9 mouse cellular contexts compared by ENCODE assay signal in genomic region chr6:52211961-52212360, GRCm38 (mm10). TPM values are rescaled to one million over a fixed set of nuclear protein-coding genes. Genes with fewer than 3 reads are reported as not detected.
DNase-seq lines count a peak whose midpoint lies in the region; ATAC-seq lines count a peak whose summit lies in the region.
"Had no signal": no experiment of that assay in that cellular context is flagged by ENCODE, and none has a peak within 500 bp of the region (broad histone marks: within the 10 kb centered on the region; RNA-seq: fewer than 3 reads in every experiment).

No protein-coding gene starts in this region.

- H3K36me3 ChIP-seq in hindbrain, embryonic 11.5 days (ENCODE audit: control insufficient read depth, insufficient read depth, low read length), result no peaks in the 10 kb centered on the region
- H3K36me3 ChIP-seq in hindbrain, embryonic 10.5 days, result no peaks in the 10 kb centered on the region
- no peaks in the 10 kb centered on the region for H3K36me3 ChIP-seq in hindbrain, embryonic 15.5 days
- H3K36me3 ChIP-seq in liver, embryonic 16.5 days (ENCODE audit: control insufficient read depth, insufficient read depth), result no peaks in the 10 kb centered on the region

- H3K27me3 ChIP-seq in hindbrain, embryonic 11.5 days (ENCODE audit: control insufficient read depth, insufficient read depth, low read length), result peaks cover 96% of the 10 kb centered on the region
- H3K27me3 ChIP-seq in hindbrain, embryonic 10.5 days (ENCODE audit: insufficient read depth, poor library complexity, severe bottlenecking), result peaks cover 100% of the 10 kb centered on the region
- peaks cover 90% of the 10 kb centered on the region for H3K27me3 ChIP-seq in hindbrain, embryonic 15.5 days
- H3K27me3 ChIP-seq in liver, embryonic 16.5 days (ENCODE audit: control insufficient read depth, insufficient read depth, low read depth, low read length), result peaks cover 97% of the 10 kb centered on the region

- H3K4me1 ChIP-seq in hindbrain, embryonic 11.5 days (replicated peaks; ENCODE audit: control insufficient read depth, insufficient read depth, low read length), result peaks cover 4% of the 10 kb centered on the region; the same call in 1 of the 2 replicates
- H3K4me1 ChIP-seq in hindbrain, embryonic 10.5 days (replicated peaks), result peaks cover 11% of the 10 kb centered on the region
- peaks cover 17% of the 10 kb centered on the region for H3K4me1 ChIP-seq in hindbrain, embryonic 15.5 days (replicated peaks)
- H3K4me1 ChIP-seq in liver, embryonic 16.5 days (ENCODE audit: control insufficient read depth, low read depth, low read length), result no peaks in the 10 kb centered on the region; the same call in none of the 2 replicates

- no peak for ATAC-seq in hindbrain, embryonic 11.5 days (ENCODE audit: low FRiP score)
- ATAC-seq in hindbrain, embryonic 15.5 days (ENCODE audit: low FRiP score, low read depth), result no peak
- no peak for ATAC-seq in liver, embryonic 16.5 days (ENCODE audit: low read depth)

- H3K9ac ChIP-seq in hindbrain, embryonic 11.5 days (ENCODE audit: low read depth, low read length), result no peak overlapping the region
- H3K9ac ChIP-seq in hindbrain, embryonic 15.5 days, result no peak overlapping the region; the same call in 1 of the 2 replicates
- no peak overlapping the region for H3K9ac ChIP-seq in liver, embryonic 16.5 days (ENCODE audit: low read depth, low read length)

- H3K27ac ChIP-seq in hindbrain, embryonic 11.5 days (ENCODE audit: low read depth, low read length), result no peak overlapping the region
- no peak overlapping the region for H3K27ac ChIP-seq in hindbrain, embryonic 10.5 days
- H3K27ac ChIP-seq in hindbrain, embryonic 15.5 days (replicated peaks), result peak overlapping the region; percentile 42; the same call in 1 of the 2 replicates
- H3K27ac ChIP-seq in liver, embryonic 16.5 days (ENCODE audit: low read length), result no peak overlapping the region

- WGBS in hindbrain, embryonic 11.5 days, result 5% methylated on average over 13 of the region's 13 CpGs
- 2% methylated on average over 13 of the region's 13 CpGs for whole genome bisulfite sequencing in hindbrain, embryonic 10.5 days
- WGBS in hindbrain, embryonic 15.5 days, result 6% methylated on average over 13 of the region's 13 CpGs
- 3% methylated on average over 13 of the region's 13 CpGs for WGBS in liver, embryonic 16.5 days (ENCODE audit: insufficient replicate concordance)

- no peak overlapping the region for H3K4me2 ChIP-seq in hindbrain, embryonic 11.5 days (replicated peaks; ENCODE audit: low read depth, low read length)
- H3K4me2 ChIP-seq in hindbrain, embryonic 15.5 days, result peak overlapping the region; percentile 40
- 0 out of 2 replicates have a peak overlapping the region, but pooled peaks have one; percentile 15 for H3K4me2 ChIP-seq in liver, embryonic 16.5 days (ENCODE audit: low read depth, low read length)

- no peak overlapping the region for H3K4me3 ChIP-seq in hindbrain, embryonic 11.5 days (ENCODE audit: low read depth, low read length)
- no peak overlapping the region for H3K4me3 ChIP-seq in hindbrain, embryonic 10.5 days
- peak overlapping the region; percentile 26 for H3K4me3 ChIP-seq in hindbrain, embryonic 15.5 days
- H3K4me3 ChIP-seq in liver, embryonic 16.5 days (ENCODE audit: low read depth, low read length), result 0 out of 2 replicates have a peak overlapping the region, but pooled peaks have one; percentile 19

- peak; percentile 56 for DNase-seq in hindbrain, embryonic 11.5 days (ENCODE audit: low spot score)
- no peak for DNase-seq in hindbrain, embryonic 10.5 days (ENCODE audit: low spot score)
- peak; percentile 21 for DNase-seq in ES-CJ7 (ENCODE audit: low read depth, low spot score)
- no peak for DNase-seq in ovary, postnatal 14 days (ENCODE audit: low spot score)
- no peak for DNase-seq in layer of hippocampus, adult 18-20 months (ENCODE audit: low spot score in 2 of 2)
- no peak for DNase-seq in spleen, postnatal 14 days (ENCODE audit: low spot score in 2 of 2)

- no peaks in the 10 kb centered on the region for H3K9me3 ChIP-seq in hindbrain, embryonic 11.5 days (ENCODE audit: control insufficient read depth, low read length)
- no peaks in the 10 kb centered on the region for H3K9me3 ChIP-seq in hindbrain, embryonic 10.5 days
- no peaks in the 10 kb centered on the region for H3K9me3 ChIP-seq in hindbrain, embryonic 15.5 days
- no peaks in the 10 kb centered on the region for H3K9me3 ChIP-seq in liver, embryonic 16.5 days (replicated peaks; ENCODE audit: control insufficient read depth, low read length)

RNA-seq across cellular contexts. Expression of gene Hoxa3, which starts 1.2 kb away (rescaled TPM):
- polyA plus RNA-seq in hindbrain, embryonic 11.5 days (2014; fragmentation: Nextera tagmentation; extraction: Ambion mirVana), result 13.3 and 14.2 TPM in 2 replicates
- 3.6 and 9.7 TPM in 2 replicates for polyA plus RNA-seq in hindbrain, embryonic 10.5 days (2016; fragmentation: Nextera tagmentation; extraction: Ambion mirVana)
- polyA plus RNA-seq in hindbrain, embryonic 15.5 days (2015; fragmentation: Nextera tagmentation; extraction: Ambion mirVana), result 15.7 and 16.3 TPM in 2 replicates
- 0.14 and 0.27 TPM in 2 replicates for polyA plus RNA-seq in liver, embryonic 16.5 days (2015; fragmentation: Nextera tagmentation; extraction: Ambion mirVana)
- not detected for total RNA-seq in layer of hippocampus, adult 18-20 months (2021)
- polyA plus RNA-seq: midbrain, embryonic 16.5 days had no signal

RNA-seq across cellular contexts. Expression of gene Gm28308, which starts 1.2 kb away (rescaled TPM):
- polyA plus RNA-seq in hindbrain, embryonic 11.5 days (2014; fragmentation: Nextera tagmentation; extraction: Ambion mirVana), result not detected in 2 replicates
- not detected in 2 replicates for polyA plus RNA-seq in hindbrain, embryonic 10.5 days (2016; fragmentation: Nextera tagmentation; extraction: Ambion mirVana)
- not detected in 2 replicates for polyA plus RNA-seq in hindbrain, embryonic 15.5 days (2015; fragmentation: Nextera tagmentation; extraction: Ambion mirVana)
- polyA plus RNA-seq in liver, embryonic 16.5 days (2015; fragmentation: Nextera tagmentation; extraction: Ambion mirVana), result not detected in 2 replicates
- not detected for total RNA-seq in layer of hippocampus, adult 18-20 months (2021)
- polyA plus RNA-seq: midbrain, embryonic 16.5 days had no signal

RNA-seq across cellular contexts. Expression of gene Hoxa6, which starts 3.4 kb away (rescaled TPM):
- 2.1 and 11.6 TPM in 2 replicates for polyA plus RNA-seq in hindbrain, embryonic 11.5 days (2014; fragmentation: Nextera tagmentation; extraction: Ambion mirVana)
- polyA plus RNA-seq in hindbrain, embryonic 10.5 days (2016; fragmentation: Nextera tagmentation; extraction: Ambion mirVana), result not detected in 2 replicates
- 10.4 and 13.4 TPM in 2 replicates for polyA plus RNA-seq in hindbrain, embryonic 15.5 days (2015; fragmentation: Nextera tagmentation; extraction: Ambion mirVana)
- polyA plus RNA-seq in liver, embryonic 16.5 days (2015; fragmentation: Nextera tagmentation; extraction: Ambion mirVana), result not detected in 2 replicates
- total RNA-seq in layer of hippocampus, adult 18-20 months (2021), result not detected
- polyA plus RNA-seq: midbrain, embryonic 16.5 days had no signal

RNA-seq across cellular contexts. Expression of gene Hoxa5, which starts 7.6 kb away (rescaled TPM):
- 23.8 and 39.3 TPM in 2 replicates for polyA plus RNA-seq in hindbrain, embryonic 11.5 days (2014; fragmentation: Nextera tagmentation; extraction: Ambion mirVana)
- polyA plus RNA-seq in hindbrain, embryonic 10.5 days (2016; fragmentation: Nextera tagmentation; extraction: Ambion mirVana), result 1.8 TPM in 1 of 2 replicates, not detected in the other
- 105 and 115 TPM in 2 replicates for polyA plus RNA-seq in hindbrain, embryonic 15.5 days (2015; fragmentation: Nextera tagmentation; extraction: Ambion mirVana)
- 0.26 and 0.68 TPM in 2 replicates for polyA plus RNA-seq in liver, embryonic 16.5 days (2015; fragmentation: Nextera tagmentation; extraction: Ambion mirVana)
- not detected for total RNA-seq in layer of hippocampus, adult 18-20 months (2021)
- polyA plus RNA-seq: midbrain, embryonic 16.5 days had no signal

RNA-seq across cellular contexts. Expression of gene Hoxa7, which starts 9.7 kb away (rescaled TPM):
- 0.34 and 1.9 TPM in 2 replicates for polyA plus RNA-seq in hindbrain, embryonic 11.5 days (2014; fragmentation: Nextera tagmentation; extraction: Ambion mirVana)
- polyA plus RNA-seq in hindbrain, embryonic 10.5 days (2016; fragmentation: Nextera tagmentation; extraction: Ambion mirVana), result not detected in 2 replicates
- 8.3 and 20.5 TPM in 2 replicates for polyA plus RNA-seq in hindbrain, embryonic 15.5 days (2015; fragmentation: Nextera tagmentation; extraction: Ambion mirVana)
- 0.26 and 0.34 TPM in 2 replicates for polyA plus RNA-seq in liver, embryonic 16.5 days (2015; fragmentation: Nextera tagmentation; extraction: Ambion mirVana)
- under 1 TPM in 1 of 2 experiments, not detected in 1; 0.36 TPM for total RNA-seq in layer of hippocampus, adult 18-20 months (2021)
- polyA plus RNA-seq: midbrain, embryonic 16.5 days had no signal

Comparison
In these comparisons a context has a peak if more than half of its experiments do, and no peak if none do; other contexts are left out.
1. DNase-seq: peak in hindbrain, embryonic 11.5 days (single experiment) and ES-CJ7 (single experiment); none in hindbrain, embryonic 10.5 days (single experiment), ovary, postnatal 14 days (single experiment), layer of hippocampus, adult 18-20 months (0 of 2) and spleen, postnatal 14 days (0 of 2).
2. H3K4me3 ChIP-seq: peak in hindbrain, embryonic 15.5 days (single experiment) and liver, embryonic 16.5 days (single experiment); none in hindbrain, embryonic 11.5 days (single experiment) and hindbrain, embryonic 10.5 days (single experiment).